11 mouse cellular contexts compared by ENCODE assay signal in the genomic region with DNA sequence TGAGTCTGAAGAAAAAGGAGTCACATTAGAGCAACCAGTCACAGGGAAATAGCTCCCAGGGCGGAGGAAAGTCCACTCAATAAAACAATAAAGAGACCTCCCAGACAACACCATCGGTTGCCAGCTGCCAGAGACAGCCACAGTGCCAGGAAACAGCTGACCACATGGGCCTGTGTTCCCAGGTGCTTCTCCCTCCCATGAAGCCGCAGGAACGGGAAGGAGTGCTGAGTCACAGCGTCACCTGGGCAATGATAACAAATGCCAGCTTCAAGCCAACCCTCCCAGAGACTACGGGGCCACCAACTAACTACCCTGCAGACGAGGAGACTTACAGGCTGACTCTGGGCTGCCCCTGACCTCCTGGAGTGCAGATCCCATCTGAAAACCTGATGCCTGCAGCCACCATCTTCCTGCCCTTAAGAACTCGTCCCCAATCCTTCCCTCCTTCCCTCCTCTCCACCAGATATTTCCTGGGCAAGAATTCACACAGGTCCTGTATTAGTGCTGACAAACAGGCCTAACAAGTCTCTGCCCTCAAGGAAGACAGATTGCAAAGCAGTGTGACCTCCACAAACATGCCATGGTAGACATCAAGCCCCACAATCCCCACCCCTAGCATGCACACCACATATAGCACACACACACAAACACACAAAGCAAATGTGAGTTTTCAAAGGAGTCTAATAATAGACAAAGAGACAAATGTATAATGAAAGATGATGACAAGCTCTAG.
DNase-seq lines count a peak whose midpoint lies in the region; ATAC-seq and TF ChIP-seq lines count a peak whose summit lies in the region.
"Had no signal": no experiment of that assay in that cellular context is flagged by ENCODE, and none has a peak within 500 bp of the region (broad histone marks: within the 10 kb centered on the region; RNA-seq: fewer than 3 reads in every experiment).

No protein-coding gene starts in this region.

- no peak for DNase-seq in heart, embryonic 10.5 days (ENCODE audit: low spot score)
- DNase-seq in heart, postnatal 25 days (ENCODE audit: low spot score): no peak
- peak; percentile 51 for DNase-seq in lung, postnatal 36 days
- DNase-seq in layer of hippocampus, postnatal 25 days (ENCODE audit: extremely low spot score in 1 of 2, low spot score in 1 of 2): no peak
- no peak for DNase-seq in left cerebral cortex, postnatal 10 days (ENCODE audit: extremely low spot score in 1 of 2, low spot score in 2 of 2)
- no peak for DNase-seq in yolk sac, embryonic 10.5 days (ENCODE audit: low spot score)

- no peak overlapping the region for H3K4me3 ChIP-seq in heart, embryonic 10.5 days
- H3K4me3 ChIP-seq in C2C12 (ENCODE audit: insufficient read depth, poor library complexity, severe bottlenecking): no peak overlapping the region
- no peak overlapping the region for H3K4me3 ChIP-seq in intestine, embryonic 15.5 days (replicated peaks)
- H3K4me3 ChIP-seq: erythroblast, embryonic 14.5 days; lung, embryonic 15.5 days had no signal

- H3K27ac ChIP-seq in heart, embryonic 10.5 days: peak overlapping the region; percentile 30; the same call in 1 of the 2 replicates
- H3K27ac ChIP-seq in intestine, embryonic 15.5 days: 0 out of 2 replicates have a peak overlapping the region, but pooled peaks have one; percentile 44
- H3K27ac ChIP-seq: lung, embryonic 15.5 days had no signal

- H3K4me1 ChIP-seq in heart, embryonic 10.5 days: peaks cover 47% of the 10 kb centered on the region
- H3K4me1 ChIP-seq in intestine, embryonic 15.5 days (replicated peaks): peaks cover 11% of the 10 kb centered on the region; the same call in 1 of the 2 replicates

- no peak overlapping the region for H3K9ac ChIP-seq in intestine, embryonic 15.5 days
- H3K9ac ChIP-seq: lung, embryonic 15.5 days had no signal

- 57% methylated on average over 8 of the region's 8 CpGs for WGBS in heart, embryonic 10.5 days
- WGBS in intestine, embryonic 15.5 days: 25% methylated on average over 8 of the region's 8 CpGs

- no peaks in the 10 kb centered on the region for H3K79me3 ChIP-seq in C2C12 (ENCODE audit: low read depth)

- no peaks in the 10 kb centered on the region for H3K36me3 ChIP-seq in heart, embryonic 10.5 days
- H3K36me3 ChIP-seq in C2C12 (ENCODE audit: control insufficient read depth, insufficient read depth): no peaks in the 10 kb centered on the region
- no peaks in the 10 kb centered on the region for H3K36me3 ChIP-seq in intestine, embryonic 15.5 days
- H3K36me3 ChIP-seq: lung, embryonic 15.5 days had no signal

- 0 out of 2 replicates have a peak overlapping the region, but pooled peaks have one; percentile 9 for H3K4me2 ChIP-seq in intestine, embryonic 15.5 days (replicated peaks)
- H3K4me2 ChIP-seq: lung, embryonic 15.5 days had no signal

- no peaks in the 10 kb centered on the region for H3K9me3 ChIP-seq in heart, embryonic 10.5 days
- no peaks in the 10 kb centered on the region for H3K9me3 ChIP-seq in intestine, embryonic 15.5 days
- H3K9me3 ChIP-seq: lung, embryonic 15.5 days had no signal

- intact Hi-C loops in heart, postnatal 25 days (cut with DNase I): no loop called here
- intact Hi-C loops in left cerebral cortex, postnatal 10 days (cut with DNase I): no loop called here

- no peaks in the 10 kb centered on the region for H3K27me3 ChIP-seq in heart, embryonic 10.5 days (ENCODE audit: insufficient read depth, poor library complexity, severe bottlenecking)
- no peaks in the 10 kb centered on the region for H3K27me3 ChIP-seq in C2C12 (ENCODE audit: control insufficient read depth, insufficient read depth, insufficient read length)
- no peaks in the 10 kb centered on the region for H3K27me3 ChIP-seq in intestine, embryonic 15.5 days (replicated peaks)
- H3K27me3 ChIP-seq: lung, embryonic 15.5 days had no signal

- no peak overlapping the region for H3ac ChIP-seq in C2C12 (ENCODE audit: control insufficient read depth, insufficient read length, low read depth)

- no peak for TF ChIP-seq CTCF in C2C12 (IDR thresholded peaks at IDR 0.05; ENCODE audit: control insufficient read depth, insufficient read depth, insufficient read length)

- H3K79me2 ChIP-seq in C2C12 (ENCODE audit: control insufficient read depth, insufficient read depth): no peaks in the 10 kb centered on the region

- peak; percentile 87 for ATAC-seq in intestine, embryonic 15.5 days
- ATAC-seq: CD4-positive, CD25-positive, alpha-beta regulatory T cell, adult 4 months had no signal

TF ChIP-seq in C2C12, 6 proteins besides CTCF, POLR2A, EP300 and RAD21:
- TF ChIP-seq USF1 (IDR thresholded peaks at IDR 0.05; ENCODE audit: low read depth) (peak; percentile 1), MAX (IDR thresholded peaks at IDR 0.05) (no peak), MYOD1 (IDR thresholded peaks at IDR 0.05; ENCODE audit: control insufficient read depth, insufficient read length, low read depth) (peak; percentile 73)
